Mouse (Mus musculus) bone marrow macrophage, adult 2 months (primary cell): Measurements from ENCODE around the gene Dydc1.

Source experiments
- CTCF ChIP-seq: IDR thresholded peaks from 2 replicates; pipeline ENCODE4 v1.5.1; 2012; ENCODE audit warnings: low read depth, mild to moderate bottlenecking, low read length, moderate library complexity
- POLR2A ChIP-seq: IDR thresholded peaks from 2 replicates; pipeline ENCODE4 v1.6.1; 2012; ENCODE audit warnings: mild to moderate bottlenecking, low read depth, low read length, borderline replicate concordance

- no peak for TF ChIP-seq CTCF
- no peak for TF ChIP-seq POLR2A
These were observed 43.6 kb downstream of the Dydc1 start for GRCm38 (mm10) chr14:41116271-41116670.
